Mouse (Mus musculus) pancreas, adult 10 weeks (tissue): ENCODE data around the gene Ppa1. TPM values are rescaled to one million over a fixed set of nuclear protein-coding genes. Genes with fewer than 3 reads are reported as not detected.

Experiments
- polyA plus RNA-seq: library from polyadenylated mRNA; stranded (reverse); fragments of 350-450 nt; fragmentation: Illumina TruSeq; extraction: RNeasy Lipid Tissue Mini Kit (QIAGEN cat#74804); gene quantifications from one replicate; pipeline ENCODE4 v1.2.3, GENCODE M21; 2015; ENCODE audit warnings: low read depth, low replicate concordance; ENCODE audit not compliant: insufficient read depth

Gene Ppa1
- 10.8 TPM for polyA plus RNA-seq

DNA sequence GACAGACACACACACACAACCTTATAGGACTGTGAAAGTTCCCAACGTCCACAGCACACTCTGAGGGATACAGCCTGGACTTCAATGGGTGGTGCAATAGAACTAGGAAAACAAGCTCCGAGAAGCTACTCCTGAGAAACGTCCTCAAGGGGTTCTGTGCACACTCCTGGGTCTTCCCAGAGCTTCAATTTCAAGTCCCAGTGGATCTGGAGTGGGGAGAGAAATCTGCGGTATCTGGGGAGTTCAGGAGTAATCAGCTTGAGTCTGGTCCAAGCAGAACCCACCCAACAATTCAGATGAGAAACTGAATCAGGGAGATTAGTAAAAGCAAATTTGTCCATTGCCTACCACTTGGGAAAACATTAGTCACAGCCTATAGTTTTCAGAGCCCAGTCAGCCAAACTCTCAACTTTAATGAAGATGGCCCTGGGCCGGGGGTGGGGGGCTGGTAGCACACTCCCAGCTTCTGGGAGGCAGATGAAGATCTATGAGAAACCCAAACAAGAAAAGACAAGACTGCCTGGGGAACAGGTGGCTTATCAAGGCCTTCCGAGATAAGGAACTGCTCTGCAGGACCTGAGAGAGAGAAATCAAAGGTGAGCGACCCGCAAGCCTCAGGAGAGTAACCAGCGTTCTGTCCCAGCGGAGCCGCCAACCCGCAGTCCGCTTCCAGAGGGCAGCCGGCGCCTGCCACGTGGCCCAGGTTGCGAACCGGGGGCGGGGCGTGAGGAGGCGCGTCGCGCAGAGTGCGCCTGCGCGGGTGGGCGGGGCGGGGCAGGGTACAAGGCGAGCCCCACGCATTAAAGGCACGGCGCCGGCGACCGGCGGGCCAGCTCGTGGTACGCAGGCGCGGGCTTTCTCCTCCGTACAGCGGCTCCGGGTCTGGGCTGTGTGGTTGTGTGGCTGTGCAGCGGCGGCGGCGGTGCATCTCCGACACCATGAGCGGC lies at the start of gene Ppa1:
Gene Ppa1 (plus strand): TSS at position 763 of the 947 bp plus-strand sequence.

DNA sequence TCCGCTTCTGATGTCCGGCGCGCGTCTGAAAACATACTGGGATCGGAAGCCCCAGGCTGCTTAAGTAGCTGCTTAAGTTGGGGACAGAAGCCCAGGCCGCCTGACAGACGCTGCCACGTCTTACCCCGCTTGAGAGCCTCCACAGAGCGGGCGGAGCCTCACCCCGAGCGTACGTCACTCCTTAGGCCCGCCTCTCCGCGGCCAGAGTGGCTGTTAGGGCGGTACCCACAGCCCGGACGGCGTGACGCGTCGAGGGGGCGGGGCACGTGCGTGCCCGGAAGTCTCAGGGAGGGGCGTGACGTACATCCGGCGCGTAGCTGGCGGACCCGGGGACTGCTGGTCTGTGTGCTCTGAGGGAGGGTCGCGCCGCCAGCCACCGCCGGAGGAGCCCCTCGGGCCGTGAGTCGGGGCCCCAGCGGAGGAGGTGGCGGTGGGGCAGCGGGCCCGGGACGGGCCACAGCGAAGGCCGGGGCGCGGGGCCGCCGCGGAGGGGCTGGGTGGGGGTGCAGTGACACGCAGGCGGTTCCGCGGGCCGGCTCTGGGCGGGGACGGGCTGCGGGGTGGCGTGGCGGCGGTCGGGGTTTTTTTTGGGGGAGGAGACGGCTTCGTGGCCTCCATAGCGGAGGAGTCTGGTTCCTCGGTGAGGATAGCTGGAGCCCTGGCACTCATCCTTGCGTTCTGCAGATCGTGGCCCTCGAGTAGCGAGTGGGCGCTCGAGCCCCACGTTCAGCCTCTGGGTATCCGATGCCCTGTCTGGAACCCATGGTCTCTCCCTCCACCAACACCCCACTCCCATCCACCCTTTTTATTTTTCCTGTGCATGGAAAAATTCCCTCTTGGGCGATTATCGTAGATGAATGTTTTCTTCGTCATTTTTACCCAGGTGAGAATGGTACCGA lies 31.9 kb downstream of the Ppa1 start, which contains the start of gene Sar1a:
Gene Sar1a (plus strand): TSS at position 285 of the 899 bp plus-strand sequence.

DNA sequence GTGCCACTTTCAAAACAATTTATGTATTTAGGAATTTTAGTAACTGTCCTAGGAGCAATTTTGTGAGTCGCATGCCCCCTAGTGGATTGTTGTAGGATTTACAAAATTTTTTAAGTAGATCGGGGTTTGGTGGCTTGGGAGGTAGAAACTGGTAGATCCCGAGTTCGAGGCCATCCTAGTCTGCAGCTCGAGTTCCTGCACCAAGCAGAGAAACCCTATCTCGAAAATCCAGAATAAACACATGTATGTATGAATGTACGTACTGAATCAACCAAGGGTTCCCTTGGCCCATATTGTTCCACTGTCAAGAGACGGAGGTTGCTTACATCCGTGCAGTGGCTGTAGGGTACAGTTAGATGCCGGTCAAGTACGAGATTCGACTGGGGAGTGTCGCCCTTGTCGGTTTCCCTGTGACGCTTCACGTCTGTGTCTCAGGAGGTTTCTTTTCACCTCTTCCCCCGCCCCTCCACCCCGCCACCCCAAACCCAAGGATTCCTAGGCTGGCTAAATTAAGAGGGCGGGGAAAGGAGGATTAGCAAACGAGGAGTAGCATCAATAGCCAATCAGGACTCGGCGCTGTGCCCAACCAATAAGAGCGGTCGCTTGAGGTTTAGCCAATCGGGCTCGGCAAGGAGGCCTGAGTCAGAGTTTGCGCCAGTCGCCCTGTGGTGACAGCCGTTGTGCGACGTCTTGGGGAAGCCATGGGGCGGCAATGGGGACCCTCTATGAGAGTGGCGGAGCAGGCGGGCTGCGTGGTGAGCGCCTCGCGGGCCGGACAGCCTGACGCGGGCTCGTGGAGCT lies 46.7 kb downstream of the Ppa1 start, which contains the start of gene Tysnd1:
Gene Tysnd1 (plus strand): TSS at position 645 of the 801 bp plus-strand sequence.

GRCm38 (mm10) chr10:61714771-61715461 lies 66.6 kb downstream of the Ppa1 start, which contains the start of gene Aifm2:
Gene Aifm2 (plus strand): TSS chr10:61715263.

Other genes with a start within 250 kb of the Ppa1 start
- gene Nodal, start 230.6 kb upstream of the Ppa1 start, polyA plus RNA-seq, result not detected
- gene Eif4ebp2, start 195.9 kb upstream of the Ppa1 start, polyA plus RNA-seq, result 18.4 TPM
- gene Lrrc20, start 172.8 kb upstream of the Ppa1 start, polyA plus RNA-seq, result 1.2 TPM
- gene Npffr1, start 53.1 kb upstream of the Ppa1 start, polyA plus RNA-seq, result not detected
- 47.1 TPM for gene Sar1a, start 31.7 kb downstream of the Ppa1 start, polyA plus RNA-seq
- 16.7 TPM for gene Tysnd1, start 47.0 kb downstream of the Ppa1 start, polyA plus RNA-seq
- gene Aifm2, start 66.7 kb downstream of the Ppa1 start, polyA plus RNA-seq, result 5.5 TPM
- 3.0 TPM for gene H2afy2, start 135.6 kb downstream of the Ppa1 start, polyA plus RNA-seq